9 mouse cellular contexts compared by ENCODE assay signal in genomic region chr14:59624326-59624885, GRCm38 (mm10). TPM values are rescaled to one million over a fixed set of nuclear protein-coding genes. Genes with fewer than 3 reads are reported as not detected.
DNase-seq lines count a peak whose midpoint lies in the region; ATAC-seq and TF ChIP-seq lines count a peak whose summit lies in the region.
"Had no signal": no experiment of that assay in that cellular context is flagged by ENCODE, and none has a peak within 500 bp of the region (broad histone marks: within the 10 kb centered on the region; RNA-seq: fewer than 3 reads in every experiment).

No protein-coding gene starts in this region.

- no peaks in the 10 kb centered on the region for H3K36me3 ChIP-seq in kidney, postnatal 0 days (ENCODE audit: insufficient read depth, low read length)
- no peaks in the 10 kb centered on the region for H3K36me3 ChIP-seq in embryonic facial prominence, embryonic 15.5 days
- no peaks in the 10 kb centered on the region for H3K36me3 ChIP-seq in liver, embryonic 15.5 days (replicated peaks)

- no peak for ATAC-seq in kidney, postnatal 0 days (replicated peaks; ENCODE audit: low FRiP score, low read depth)
- no peak for ATAC-seq in embryonic facial prominence, embryonic 15.5 days (ENCODE audit: insufficient number of reproducible peaks, low FRiP score, low TSS enrichment, low read depth)
- ATAC-seq in liver, embryonic 15.5 days (ENCODE audit: insufficient read depth): no peak
- ATAC-seq: Patski had no signal

- no peak for TF ChIP-seq CTCF in kidney, postnatal 0 days (IDR thresholded peaks at IDR 0.05; ENCODE audit: low read depth)

- no peaks in the 10 kb centered on the region for H3K4me1 ChIP-seq in kidney, postnatal 0 days (replicated peaks; ENCODE audit: insufficient read depth, low read length)
- peaks cover 26% of the 10 kb centered on the region for H3K4me1 ChIP-seq in embryonic facial prominence, embryonic 15.5 days
- no peaks in the 10 kb centered on the region; the same call in 1 of the 2 replicates for H3K4me1 ChIP-seq in liver, embryonic 15.5 days (replicated peaks)

- peak; percentile 58 for DNase-seq in embryo, embryonic 10 days (ENCODE audit: low spot score)
- no peak for DNase-seq in embryo, embryonic 9.5 days (ENCODE audit: extremely low spot score)
- DNase-seq in kidney, postnatal 0 days (ENCODE audit: low spot score): no peak
- DNase-seq in kidney, adult 18-20 months: no peak
- DNase-seq in adrenal gland, adult 8-10 months: no peak
- no peak for DNase-seq in frontal cortex, postnatal 10 days (ENCODE audit: low spot score in 2 of 2)

- H3K9me3 ChIP-seq in kidney, postnatal 0 days (replicated peaks; ENCODE audit: low read length): no peaks in the 10 kb centered on the region
- no peaks in the 10 kb centered on the region for H3K9me3 ChIP-seq in embryonic facial prominence, embryonic 15.5 days (replicated peaks)
- no peaks in the 10 kb centered on the region for H3K9me3 ChIP-seq in liver, embryonic 15.5 days (replicated peaks)

- 25% methylated on average over 9 of the region's 9 CpGs for WGBS in kidney, postnatal 0 days
- 30% methylated on average over 9 of the region's 9 CpGs for WGBS in embryonic facial prominence, embryonic 15.5 days
- WGBS in liver, embryonic 15.5 days (ENCODE audit: insufficient replicate concordance): 39% methylated on average over 9 of the region's 9 CpGs

- no peak overlapping the region for H3K27ac ChIP-seq in kidney, postnatal 0 days
- H3K27ac ChIP-seq in embryonic facial prominence, embryonic 15.5 days (replicated peaks): no peak overlapping the region
- no peak overlapping the region for H3K27ac ChIP-seq in liver, embryonic 15.5 days (replicated peaks)

- no peak overlapping the region for H3K9ac ChIP-seq in kidney, postnatal 0 days (ENCODE audit: low read depth, low read length)
- no peak overlapping the region for H3K9ac ChIP-seq in embryonic facial prominence, embryonic 15.5 days
- H3K9ac ChIP-seq in liver, embryonic 15.5 days: no peak overlapping the region

- H3K4me3 ChIP-seq in kidney, postnatal 0 days (replicated peaks; ENCODE audit: low read depth, low read length): no peak overlapping the region
- peak overlapping the region; percentile 63; the same call in 1 of the 2 replicates for H3K4me3 ChIP-seq in embryonic facial prominence, embryonic 15.5 days (replicated peaks)
- no peak overlapping the region for H3K4me3 ChIP-seq in liver, embryonic 15.5 days (replicated peaks)

- H3K27me3 ChIP-seq in kidney, postnatal 0 days (ENCODE audit: insufficient read depth, low read length): no peaks in the 10 kb centered on the region
- peaks cover 38% of the 10 kb centered on the region for H3K27me3 ChIP-seq in embryonic facial prominence, embryonic 15.5 days
- peaks cover 48% of the 10 kb centered on the region for H3K27me3 ChIP-seq in liver, embryonic 15.5 days

- peak overlapping the region; percentile 88 for H3K4me2 ChIP-seq in kidney, postnatal 0 days (ENCODE audit: low read length)
- H3K4me2 ChIP-seq in embryonic facial prominence, embryonic 15.5 days (replicated peaks): peak overlapping the region; percentile 96; the same call in 1 of the 2 replicates
- peak overlapping the region; percentile 67; the same call in 1 of the 2 replicates for H3K4me2 ChIP-seq in liver, embryonic 15.5 days

RNA-seq across cellular contexts. Expression of gene Shisa2, which starts 0.7 kb away (rescaled TPM):
- 11.8 and 15.9 TPM in 2 replicates for polyA plus RNA-seq in kidney, postnatal 0 days (2015; fragmentation: Nextera tagmentation; extraction: Ambion mirVana)
- polyA plus RNA-seq in embryonic facial prominence, embryonic 15.5 days (2015; fragmentation: Nextera tagmentation; extraction: Ambion mirVana): 16.7 and 18.8 TPM in 2 replicates
- 0.59 and 0.71 TPM in 2 replicates for polyA plus RNA-seq in liver, embryonic 15.5 days (2015; fragmentation: Nextera tagmentation; extraction: Ambion mirVana)
- 1 to 10 TPM; 1.0 to 2.3 (median 1.6) TPM for total RNA-seq in adrenal gland, adult 8-10 months (2022)
- polyA plus RNA-seq: Patski had no signal

RNA-seq across cellular contexts. Expression of gene Cdadc1, which starts 26.6 kb away (rescaled TPM):
- 37.5 and 41.2 TPM in 2 replicates for polyA plus RNA-seq in kidney, postnatal 0 days (2015; fragmentation: Nextera tagmentation; extraction: Ambion mirVana)
- 32.5 and 33.1 TPM in 2 replicates for polyA plus RNA-seq in embryonic facial prominence, embryonic 15.5 days (2015; fragmentation: Nextera tagmentation; extraction: Ambion mirVana)
- 15.0 and 15.8 TPM in 2 replicates for polyA plus RNA-seq in liver, embryonic 15.5 days (2015; fragmentation: Nextera tagmentation; extraction: Ambion mirVana)
- 10 to 100 TPM; 67.8 to 82.0 (median 78.5) TPM for total RNA-seq in adrenal gland, adult 8-10 months (2022)
